Mouse (Mus musculus) bone marrow, adult 2 months (tissue): ENCODE data around the gene Ints5.

Experiments used
- CTCF ChIP-seq: fragments of 200-500 bp; IDR thresholded peaks from 2 replicates; pipeline ENCODE4 v1.5.1; 2011; ENCODE audit warnings: low read length, control low read depth; ENCODE audit not compliant: control insufficient read depth, insufficient read depth
- POLR2A ChIP-seq: fragments of 200-500 bp; IDR thresholded peaks from 2 replicates; pipeline ENCODE4 v1.6.1; 2011; ENCODE audit warnings: low read depth, mild to moderate bottlenecking, control low read depth, low read length, borderline replicate concordance; ENCODE audit not compliant: control insufficient read depth

DNA sequence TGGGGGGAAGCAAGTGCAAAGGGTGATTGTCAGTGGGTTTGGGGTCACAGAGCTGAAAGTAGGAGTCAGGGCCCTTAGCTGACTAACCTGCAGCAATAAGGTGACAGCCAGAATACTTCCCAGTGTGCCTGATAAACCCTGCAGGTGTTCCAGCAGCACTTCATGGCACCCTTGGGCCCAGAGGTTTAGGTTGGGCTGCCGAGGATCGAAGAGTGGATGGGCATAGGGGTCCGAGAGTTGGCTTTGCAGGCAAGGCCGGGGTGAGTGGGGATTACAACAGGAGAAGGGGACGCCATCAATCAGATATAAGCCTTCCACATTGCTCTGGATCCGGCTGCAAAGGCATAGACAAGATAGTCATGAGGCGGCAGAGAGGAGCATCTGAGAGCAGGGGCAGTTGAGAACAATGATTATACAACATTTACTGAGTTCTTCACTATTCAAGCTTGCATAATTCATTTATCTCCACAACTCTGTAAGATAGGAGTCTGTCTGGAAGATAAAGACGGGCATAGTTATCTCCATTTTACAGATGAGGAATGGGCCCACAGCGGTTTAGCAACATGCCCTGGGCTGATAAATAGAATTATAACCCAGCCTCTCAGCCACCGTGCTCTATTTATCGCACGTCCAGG, 35.2 kb downstream of the Ints5 start:
- TF ChIP-seq CTCF (no peak), POLR2A (no peak)
